26 mouse cellular contexts compared by ENCODE assay signal in the genomic region with DNA sequence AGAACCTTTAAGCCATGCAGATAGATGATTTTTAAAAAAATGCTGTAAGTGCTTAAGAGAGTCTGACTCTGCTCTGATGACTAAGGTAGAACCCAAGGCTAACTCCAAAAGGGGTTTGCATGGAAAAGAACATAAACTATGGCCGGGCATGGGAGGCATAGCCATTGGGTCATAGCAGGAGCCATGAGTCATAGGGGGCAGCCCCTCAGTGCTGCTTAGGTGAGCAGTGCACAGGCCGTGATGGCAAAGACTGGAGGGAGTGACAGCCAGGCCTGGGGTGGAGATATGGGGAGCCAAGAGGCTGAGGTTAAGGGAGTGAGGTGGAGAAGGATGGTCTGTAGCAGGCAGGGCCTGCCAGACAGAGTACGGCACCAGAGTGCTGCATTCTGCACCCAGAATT. TPM values are rescaled to one million over a fixed set of nuclear protein-coding genes. Genes with fewer than 3 reads are reported as not detected.
"Had no signal": no experiment of that assay in that cellular context is flagged by ENCODE, and none has a peak within 500 bp of the region (broad histone marks: within the 10 kb centered on the region; RNA-seq: fewer than 3 reads in every experiment).

No protein-coding gene starts in this region.

- H3K9ac ChIP-seq: heart, embryonic 12.5 days; hindbrain, embryonic 13.5 days; hindbrain, embryonic 15.5 days; kidney, embryonic 15.5 days; limb, embryonic 12.5 days; liver, embryonic 12.5 days; liver, embryonic 14.5 days had no signal

- H3K27me3 ChIP-seq: hindbrain, embryonic 13.5 days; hindbrain, embryonic 15.5 days; kidney, embryonic 15.5 days had no signal

- H3K4me1 ChIP-seq: limb, embryonic 12.5 days had no signal

- DNase-seq: gastrocnemius, postnatal 25 days; kidney, adult 11 months; layer of hippocampus, adult 9-11 months; layer of hippocampus, postnatal 36 days had no signal

- H3K4me3 ChIP-seq: gastrocnemius, adult 2 months; heart, embryonic 10.5 days; heart, embryonic 12.5 days; hindbrain, embryonic 13.5 days; hindbrain, embryonic 15.5 days; kidney, embryonic 15.5 days; limb, embryonic 12.5 days; liver, embryonic 12.5 days had no signal

- H3K27ac ChIP-seq: gastrocnemius, adult 2 months; heart, embryonic 10.5 days; hindbrain, embryonic 13.5 days; hindbrain, embryonic 15.5 days; hindbrain, postnatal 0 days; kidney, embryonic 15.5 days; kidney, postnatal 0 days; limb, embryonic 12.5 days; liver, embryonic 12.5 days; liver, embryonic 14.5 days had no signal

- H3K9me3 ChIP-seq: heart, embryonic 10.5 days; heart, embryonic 12.5 days; hindbrain, embryonic 13.5 days; hindbrain, embryonic 15.5 days; kidney, embryonic 15.5 days; limb, embryonic 12.5 days; liver, embryonic 12.5 days had no signal

- H3K36me3 ChIP-seq: heart, embryonic 10.5 days; heart, embryonic 12.5 days; hindbrain, embryonic 13.5 days; hindbrain, embryonic 15.5 days; kidney, embryonic 15.5 days; limb, embryonic 12.5 days; liver, embryonic 12.5 days had no signal

- H3K4me2 ChIP-seq: heart, embryonic 12.5 days; hindbrain, embryonic 13.5 days; hindbrain, embryonic 15.5 days; kidney, embryonic 15.5 days; limb, embryonic 12.5 days; liver, embryonic 12.5 days had no signal

RNA-seq across cellular contexts. Expression of gene Sgk2, which starts 18.0 kb away (rescaled TPM):
- total RNA-seq: gastrocnemius, adult 2 months; gastrocnemius, postnatal 10 days; gastrocnemius, postnatal 25 days; gastrocnemius, postnatal 4 days; granulocyte monocyte progenitor cell, adult 5-6 weeks; heart, adult 18-20 months; heart, adult 8-10 months; heart, postnatal 25 days; hematopoietic stem cell, adult 5-6 weeks; left cerebral cortex, postnatal 4 days had no signal
- polyA plus RNA-seq: heart, embryonic 14.5 days; hindbrain, embryonic 11.5 days; limb, embryonic 12.5 days had no signal

RNA-seq across cellular contexts. Expression of gene L3mbtl1, which starts 25.8 kb away (rescaled TPM):
- total RNA-seq: gastrocnemius, adult 2 months; granulocyte monocyte progenitor cell, adult 5-6 weeks; heart, adult 18-20 months; heart, adult 8-10 months; heart, postnatal 10 days; heart, postnatal 25 days; hematopoietic stem cell, adult 5-6 weeks had no signal
- polyA plus RNA-seq: heart, embryonic 12.5 days had no signal
